Mouse (Mus musculus) left cerebral cortex, postnatal 10 days (tissue): ENCODE results near the gene Dcdc2c. TPM values are rescaled to one million over a fixed set of nuclear protein-coding genes. Genes with fewer than 3 reads are reported as not detected.

Source experiments
- DNase-seq, 2 experiments: peaks; one replicate each; pipeline ENCODE4 v3.0.0; 2021 to 2022; ENCODE audit warnings: low spot score in 2 of 2, mixed read lengths in 1 of 2; ENCODE audit errors: extremely low spot score in 1 of 2
- intact Hi-C: fragments of 180-260 bp; cut with DNase I; formaldehyde crosslinking; loops from one replicate; pipeline ENCODE4 v1.15.1; 2025
- total RNA-seq, 2 experiments: library from RNA; stranded (reverse); gene quantifications; 2 replicates each; pipeline ENCODE4 v1.2.3; 2021

The Dcdc2c gene
- total RNA-seq, 2 experiments from 2014 or later: 0.45 to 0.88 TPM

- DNase-seq: no peak
- intact Hi-C loops: no loop called here
These were observed 69.6 kb downstream of the Dcdc2c start for GRCm38 (mm10) chr12:28482483-28483160.

GRCm38 (mm10) chr12:28460951-28461431 lies 91.2 kb downstream of the Dcdc2c start:
- DNase-seq: peak in 1 of 2 experiments; percentile 23
- intact Hi-C loops: no loop called here

DNA sequence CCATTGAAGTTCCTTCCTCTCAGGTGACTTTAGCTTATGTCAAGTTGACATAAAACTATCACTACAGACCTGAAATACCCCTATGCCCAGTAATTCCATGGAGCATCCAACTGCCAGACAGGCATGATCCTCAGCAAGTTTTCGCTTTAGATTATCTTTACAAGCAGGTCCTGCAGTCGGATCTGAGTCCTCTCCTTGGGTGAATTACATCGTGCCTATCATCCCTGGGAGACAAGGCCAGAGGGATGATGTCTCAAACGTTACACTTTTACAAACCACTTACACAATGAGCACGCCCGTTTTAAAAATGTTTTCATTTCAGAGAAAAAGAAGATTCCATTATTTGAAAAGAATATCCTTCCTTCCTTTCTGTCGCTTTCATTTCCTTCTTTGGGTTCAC lies 91.7 kb downstream of the Dcdc2c start:
- intact Hi-C loops: no loop called here

DNA sequence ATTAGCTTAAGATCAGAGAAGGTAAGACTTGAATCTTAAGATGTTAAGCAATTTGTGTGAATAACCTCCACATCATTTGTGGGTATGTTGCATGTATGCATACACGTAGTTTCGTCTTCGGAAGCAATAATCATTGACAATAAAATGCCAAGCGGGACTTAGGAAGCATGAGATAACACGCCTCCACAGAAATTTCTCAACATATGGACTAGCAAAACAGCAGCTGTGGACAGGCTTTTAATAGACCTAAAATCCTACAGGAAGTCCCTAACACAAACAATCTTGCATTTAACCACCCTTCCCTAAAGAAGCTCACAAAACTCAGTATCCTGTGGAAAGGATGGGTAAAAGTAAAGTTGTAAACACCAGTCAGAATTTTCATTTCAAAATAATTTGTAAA lies 93.4 kb downstream of the Dcdc2c start:
- DNase-seq: no peak
- intact Hi-C loops: no loop called here

More for the DNA sequence above, 91.7 kb downstream of the Dcdc2c start:
- DNase-seq: no peak

- DNase-seq: no peak
- intact Hi-C loops: no loop called here
These were observed 115.7 kb downstream of the Dcdc2c start for GRCm38 (mm10) chr12:28436536-28436935.

- no peak for DNase-seq
- intact Hi-C loops: loop anchor here (2.0 kb wide), 3 partner anchors 834 to 1900 kb away; partner anchors contain the start of gene Sox11
These were observed 119.5 kb downstream of the Dcdc2c start for GRCm38 (mm10) chr12:28432729-28433067.

DNA sequence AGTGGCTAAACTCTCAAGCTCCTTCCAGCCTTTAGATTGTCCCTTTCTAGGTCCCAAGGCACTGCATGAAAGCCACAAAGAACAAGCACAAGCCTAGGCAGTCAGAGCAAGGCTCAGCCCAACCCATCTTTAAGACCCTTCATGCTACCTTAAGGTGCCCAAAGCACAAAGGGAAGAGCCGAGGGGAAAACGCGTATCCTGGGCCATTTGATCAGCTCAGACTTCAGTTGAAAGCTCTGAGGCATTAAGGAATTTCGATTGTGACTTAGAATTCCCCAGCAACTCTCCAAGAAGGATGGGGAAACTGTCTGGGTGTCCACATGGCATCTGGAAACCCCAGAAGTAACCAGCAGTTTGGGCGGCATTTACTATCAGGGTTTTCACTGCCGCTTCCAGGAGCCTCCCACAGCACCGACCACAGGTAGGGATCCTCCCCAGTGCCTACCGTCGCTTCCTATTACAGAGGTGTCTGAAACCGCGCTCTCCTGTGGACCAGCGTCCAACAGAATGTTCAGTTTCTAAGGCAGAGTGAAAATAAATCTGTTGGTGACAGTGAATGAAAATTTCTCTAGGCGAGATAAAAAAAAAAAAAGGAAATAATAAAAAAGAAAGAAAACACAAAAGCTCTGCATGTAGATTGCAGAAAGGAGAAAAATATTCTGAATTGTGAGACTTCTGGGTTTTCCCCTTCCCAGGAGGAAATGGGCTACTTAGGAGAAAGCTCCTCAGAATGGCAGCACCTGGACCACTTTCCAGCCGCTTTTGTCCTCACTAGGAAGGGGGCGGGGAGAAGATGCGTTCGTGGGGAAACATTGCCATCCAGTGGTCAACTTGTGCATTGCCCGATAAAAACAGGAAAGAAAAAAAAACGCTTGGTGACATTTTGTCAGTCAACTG lies 120.1 kb downstream of the Dcdc2c start:
- intact Hi-C loops: loop anchor here (2.0 kb wide), 3 partner anchors 833 to 1899 kb away; partner anchors contain the start of gene Sox11
- peak; percentile 63 to 80 for DNase-seq

GRCm38 (mm10) chr12:28429856-28430255 lies 122.3 kb downstream of the Dcdc2c start:
- no peak for DNase-seq
- intact Hi-C loops: no loop called here

GRCm38 (mm10) chr12:28416957-28417356 lies 135.2 kb downstream of the Dcdc2c start:
- intact Hi-C loops: no loop called here
- DNase-seq: no peak

DNA sequence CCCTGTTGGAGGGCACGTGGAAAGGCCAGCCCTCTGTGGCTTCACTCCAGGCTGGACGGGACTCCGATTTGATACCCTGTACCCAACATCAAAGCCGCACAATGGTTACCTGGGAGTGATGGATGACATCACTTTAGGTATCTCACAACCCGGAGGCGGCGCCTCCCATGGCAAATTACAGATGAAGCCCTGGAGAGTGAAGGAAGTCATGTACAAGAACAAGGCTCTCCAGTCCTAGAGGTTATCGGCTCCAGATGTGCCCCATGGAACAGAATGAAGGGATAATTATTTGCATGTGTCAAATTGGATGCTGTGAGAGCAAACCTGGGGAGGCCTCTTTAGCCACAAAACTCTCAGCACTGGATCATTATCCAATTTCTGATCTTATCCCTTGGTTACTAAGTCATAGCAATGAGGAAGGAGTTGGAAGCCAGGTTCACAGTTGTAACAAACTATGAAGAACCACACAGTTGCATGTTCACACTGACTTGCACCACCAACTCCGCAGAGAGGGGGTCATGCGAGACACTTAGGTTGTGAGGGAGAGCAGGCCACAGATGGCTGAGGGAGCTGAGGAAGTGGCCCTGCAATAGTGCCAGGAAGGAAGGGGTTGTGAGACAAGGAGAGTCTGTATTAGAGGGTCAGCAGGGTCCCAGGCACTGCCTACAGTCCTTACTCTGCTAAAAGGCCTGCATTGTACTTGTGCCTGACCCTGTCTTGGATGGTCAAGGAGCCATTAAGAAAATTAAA lies 144.4 kb downstream of the Dcdc2c start:
- intact Hi-C loops: no loop called here
- no peak for DNase-seq

DNA sequence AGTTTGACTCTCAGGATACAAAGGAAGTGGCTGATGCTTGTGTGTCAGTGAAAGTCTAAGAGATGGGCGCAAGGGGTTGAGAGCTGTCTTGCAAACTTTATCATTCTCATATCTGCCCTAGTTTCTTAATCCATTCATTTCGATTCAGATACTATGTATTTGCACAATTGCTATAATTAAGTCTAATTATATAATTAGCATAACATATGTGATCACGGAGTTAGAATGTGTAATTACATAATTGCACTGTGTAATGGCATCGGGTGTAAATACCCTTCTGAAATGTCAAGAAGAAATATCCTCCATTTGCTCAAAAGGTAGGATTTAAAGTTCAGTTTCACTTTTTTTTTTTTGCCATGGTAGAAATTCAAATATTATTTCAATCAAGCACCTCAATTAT lies 149.9 kb downstream of the Dcdc2c start:
- no peak for DNase-seq
- intact Hi-C loops: no loop called here

- DNase-seq: no peak
- intact Hi-C loops: no loop called here
These were observed 150.8 kb downstream of the Dcdc2c start for GRCm38 (mm10) chr12:28401372-28401771.

GRCm38 (mm10) chr12:28392129-28392528 lies 160.1 kb downstream of the Dcdc2c start:
- intact Hi-C loops: no loop called here
- DNase-seq: no peak

Other genes with a start within 250 kb of the Dcdc2c start
- gene Allc, start 30.1 kb upstream of the Dcdc2c start, total RNA-seq: under 1 TPM; 0.60 to 0.85 TPM
- under 1 TPM; 0.41 to 0.47 TPM for gene Colec11, start 71.0 kb upstream of the Dcdc2c start, total RNA-seq
- gene Rps7, start 83.6 kb upstream of the Dcdc2c start, total RNA-seq: 100 to 1,000 TPM; 325 to 344 TPM
- gene Rnaseh1, start 97.2 kb upstream of the Dcdc2c start, total RNA-seq: 10 to 100 TPM; 10.9 to 12.6 TPM
- gene Adi1, start 122.8 kb upstream of the Dcdc2c start, total RNA-seq: 10 to 100 TPM; 11.9 to 15.9 TPM
- gene Trappc12, start 198.1 kb upstream of the Dcdc2c start, total RNA-seq: 10 to 100 TPM; 51.2 to 52.9 TPM
- gene Eipr1, start 199.4 kb upstream of the Dcdc2c start, total RNA-seq: 10 to 100 TPM; 51.4 to 57.0 TPM